Comparison of ENCODE assay signal across 9 mouse cellular contexts in the genomic region with DNA sequence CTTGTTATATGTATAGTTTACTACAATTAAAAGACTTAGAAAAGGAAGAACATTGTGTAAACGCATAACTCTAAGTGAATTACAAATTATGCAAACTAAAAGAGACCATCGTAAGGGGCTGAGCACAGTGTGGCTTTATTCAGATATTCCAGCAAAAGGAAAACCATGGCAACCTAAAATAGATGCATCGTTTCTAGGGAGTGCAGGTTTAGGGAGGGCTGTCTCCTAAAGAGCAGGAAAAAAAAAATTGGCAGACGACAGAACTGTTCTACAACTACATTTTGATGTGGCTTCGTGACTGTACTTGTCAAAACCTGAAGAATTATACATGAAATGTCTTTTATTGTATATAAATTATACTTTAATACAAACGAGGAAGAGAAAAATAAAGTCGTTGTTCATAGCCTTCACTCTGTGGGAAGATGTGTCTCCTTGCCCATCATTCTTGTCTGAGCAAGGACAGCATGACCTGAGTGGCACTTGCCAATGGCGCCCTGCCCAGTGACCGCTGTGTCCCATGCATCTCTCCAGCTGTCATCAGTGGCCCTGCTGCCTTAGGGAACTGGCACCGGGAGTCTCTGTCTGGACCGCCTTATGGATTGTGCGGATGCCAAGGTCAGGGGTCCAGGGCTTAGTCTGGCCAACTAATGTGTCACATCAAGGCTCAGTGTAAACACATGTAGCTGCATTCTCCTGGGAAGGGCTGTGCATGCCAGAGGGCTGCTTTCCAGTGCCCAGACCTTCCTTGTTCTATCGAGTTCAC.
A peak's percentile ranks its signal among the peaks of the same experiment; 100 is the strongest.
DNase-seq lines count a peak whose midpoint lies in the region; ATAC-seq and TF ChIP-seq lines count a peak whose summit lies in the region.
"Had no signal": no experiment of that assay in that cellular context is flagged by ENCODE, and none has a peak within 500 bp of the region (broad histone marks: within the 10 kb centered on the region; RNA-seq: fewer than 3 reads in every experiment).

No protein-coding gene starts in this region.

- H3K36me3 ChIP-seq in midbrain, postnatal 0 days (ENCODE audit: insufficient read depth, low read length), result no peaks in the 10 kb centered on the region
- H3K36me3 ChIP-seq in midbrain, embryonic 10.5 days, result no peaks in the 10 kb centered on the region
- H3K36me3 ChIP-seq in intestine, embryonic 15.5 days, result no peaks in the 10 kb centered on the region
- H3K36me3 ChIP-seq: limb, embryonic 12.5 days had no signal

- peak; percentile 54; the same call in 1 of the 2 replicates for ATAC-seq in midbrain, postnatal 0 days (ENCODE audit: low FRiP score)
- no peak for ATAC-seq in intestine, embryonic 15.5 days

- no peak overlapping the region for H3K9ac ChIP-seq in midbrain, postnatal 0 days (replicated peaks; ENCODE audit: low read length, poor library complexity, severe bottlenecking)
- H3K9ac ChIP-seq in intestine, embryonic 15.5 days, result no peak overlapping the region
- H3K9ac ChIP-seq: limb, embryonic 12.5 days had no signal

- WGBS in midbrain, postnatal 0 days, result 52% methylated on average over 13 of the region's 13 CpGs
- 86% methylated on average over 13 of the region's 13 CpGs for WGBS in midbrain, embryonic 10.5 days
- WGBS in intestine, embryonic 15.5 days, result 74% methylated on average over 13 of the region's 13 CpGs

- H3K27me3 ChIP-seq in midbrain, postnatal 0 days (ENCODE audit: insufficient read depth, low read length), result no peaks in the 10 kb centered on the region
- no peaks in the 10 kb centered on the region for H3K27me3 ChIP-seq in midbrain, embryonic 10.5 days (ENCODE audit: low read depth, poor library complexity, severe bottlenecking)
- no peaks in the 10 kb centered on the region for H3K27me3 ChIP-seq in intestine, embryonic 15.5 days (replicated peaks)
- H3K27me3 ChIP-seq: limb, embryonic 12.5 days had no signal

- H3K27ac ChIP-seq in midbrain, postnatal 0 days (ENCODE audit: low read depth, low read length), result peak overlapping the region; percentile 20; the same call in 1 of the 2 replicates
- H3K27ac ChIP-seq in midbrain, embryonic 10.5 days (replicated peaks), result no peak overlapping the region
- H3K27ac ChIP-seq in intestine, embryonic 15.5 days, result no peak overlapping the region
- H3K27ac ChIP-seq: limb, embryonic 12.5 days had no signal

- H3K9me3 ChIP-seq in midbrain, postnatal 0 days (ENCODE audit: low read length), result no peaks in the 10 kb centered on the region
- H3K9me3 ChIP-seq in midbrain, embryonic 10.5 days (replicated peaks), result no peaks in the 10 kb centered on the region
- H3K9me3 ChIP-seq in intestine, embryonic 15.5 days, result no peaks in the 10 kb centered on the region

- H3K4me1 ChIP-seq in midbrain, postnatal 0 days (ENCODE audit: insufficient read depth, low read length), result no peaks in the 10 kb centered on the region
- H3K4me1 ChIP-seq in midbrain, embryonic 10.5 days, result no peaks in the 10 kb centered on the region
- H3K4me1 ChIP-seq in intestine, embryonic 15.5 days (replicated peaks), result no peaks in the 10 kb centered on the region
- H3K4me1 ChIP-seq: limb, embryonic 12.5 days had no signal

- peak; percentile 15 for DNase-seq in gastrocnemius, postnatal 10 days
- no peak for DNase-seq in gastrocnemius, adult 8-10 months (ENCODE audit: low spot score in 2 of 2)
- DNase-seq in midbrain, postnatal 0 days (ENCODE audit: low spot score), result peak; percentile 88
- no peak for DNase-seq in midbrain, embryonic 10.5 days (ENCODE audit: low spot score)
- peak; percentile 92 to 95 for DNase-seq in cerebellum, postnatal 25 days
- DNase-seq in telencephalon, adult 2 months (ENCODE audit: low read depth, low spot score), result peak; percentile 40
- DNase-seq in urinary bladder, postnatal 14 days (ENCODE audit: low spot score), result no peak

- H3K4me3 ChIP-seq in midbrain, postnatal 0 days (ENCODE audit: low read depth, low read length), result no peak overlapping the region
- H3K4me3 ChIP-seq in midbrain, embryonic 10.5 days, result no peak overlapping the region
- H3K4me3 ChIP-seq in intestine, embryonic 15.5 days (replicated peaks), result no peak overlapping the region
- H3K4me3 ChIP-seq: limb, embryonic 12.5 days had no signal

- TF ChIP-seq CTCF in midbrain, postnatal 0 days (IDR thresholded peaks at IDR 0.05), result no peak

- H3K4me2 ChIP-seq in midbrain, postnatal 0 days (ENCODE audit: low read depth, low read length, poor library complexity, severe bottlenecking), result no peak overlapping the region
- no peak overlapping the region for H3K4me2 ChIP-seq in intestine, embryonic 15.5 days (replicated peaks)
- H3K4me2 ChIP-seq: limb, embryonic 12.5 days had no signal

Comparison
In these comparisons a context has a peak if more than half of its experiments do, and no peak if none do; other contexts are left out.
1. DNase-seq: peak in gastrocnemius, postnatal 10 days (single experiment), midbrain, postnatal 0 days (single experiment), cerebellum, postnatal 25 days (2 of 2) and telencephalon, adult 2 months (single experiment); none in gastrocnemius, adult 8-10 months (0 of 2), midbrain, embryonic 10.5 days (single experiment) and urinary bladder, postnatal 14 days (single experiment).